Mouse (Mus musculus): Measurements from ENCODE around the gene Abca1.

The Abca1 gene
- long read RNA-seq, experiment 1, partial matches to known transcripts: 7 of 30 reads
- long read RNA-seq, experiment 1, other reads (novel, unspliced or antisense): 23 of 30 reads
- long read RNA-seq, experiment 2, partial matches to known transcripts: 0 of 5 reads
- long read RNA-seq, experiment 2, other reads (novel, unspliced or antisense): 5 of 5 reads

- intact Hi-C loops (cut with DNase I): loop anchor here (2.0 to 5.0 kb wide), 4 partner anchors 37 to 195 kb away; no protein-coding TSS in a partner anchor
These were observed at the start of gene Abca1 for GRCm38 (mm10) chr4:53159767-53160166. Abca1 (minus strand) TSS chr4:53159895.

DNA sequence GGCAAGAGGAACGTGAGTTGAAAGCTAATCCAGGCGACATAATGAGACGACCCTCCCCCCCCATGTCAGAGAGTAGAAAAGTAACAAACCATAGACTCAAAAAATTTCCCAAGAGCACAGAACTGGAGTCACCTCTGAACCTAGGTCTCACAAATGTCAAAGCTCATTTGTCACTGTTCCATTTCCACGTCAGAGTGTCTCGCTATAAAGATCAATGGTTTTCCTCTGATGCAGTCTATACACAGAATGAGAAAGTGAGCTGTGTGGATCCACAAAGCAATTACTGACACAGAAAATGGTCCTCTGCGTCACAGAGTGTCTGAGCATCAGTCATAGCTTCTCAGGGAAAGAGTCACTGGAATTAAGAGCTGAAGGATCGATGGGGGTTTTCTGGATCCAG, 44.8 kb upstream of the Abca1 start:
- intact Hi-C loops (cut with DNase I): no loop called here

DNA sequence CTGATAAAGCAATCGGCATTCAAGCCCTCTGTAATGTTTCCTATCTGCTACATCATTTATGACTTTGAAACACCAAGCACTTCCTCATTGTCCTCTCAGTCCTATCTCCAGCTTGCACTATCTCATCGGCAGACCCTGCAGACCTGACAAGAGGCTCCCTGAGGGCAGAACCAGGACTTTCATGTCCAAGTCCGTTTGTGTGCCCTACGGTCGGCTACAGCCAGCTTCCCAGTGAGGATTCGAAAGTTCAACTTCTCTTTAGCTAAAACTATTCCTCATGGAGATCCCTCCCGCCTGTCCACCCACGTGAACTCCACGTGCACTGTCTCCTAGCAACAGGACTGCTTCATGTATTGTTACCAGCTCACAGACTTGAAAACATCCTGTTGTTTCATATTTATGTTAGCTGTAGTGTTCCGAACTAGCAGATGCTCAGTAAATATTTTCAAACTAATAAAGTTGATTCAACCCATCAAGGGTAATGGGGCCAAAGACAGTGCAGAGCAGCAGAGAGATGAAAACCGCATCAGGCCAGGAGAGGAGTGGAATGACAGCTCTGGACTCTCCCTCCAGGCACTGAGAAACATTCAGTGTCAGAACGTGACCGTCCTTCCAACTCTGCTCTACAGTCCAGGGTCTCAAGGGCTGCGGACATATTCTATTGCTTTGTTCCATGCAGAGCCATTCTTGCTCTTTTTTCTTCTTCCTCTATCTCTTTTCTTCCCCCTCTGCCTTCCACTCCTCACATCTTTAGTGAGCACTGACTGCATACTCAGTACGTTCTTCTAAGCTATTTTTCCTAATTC, 44.1 kb upstream of the Abca1 start:
- intact Hi-C loops (cut with DNase I): no loop called here

- intact Hi-C loops (cut with DNase I): no loop called here
These were observed 40.6 kb upstream of the Abca1 start for GRCm38 (mm10) chr4:53200276-53200675.

DNA sequence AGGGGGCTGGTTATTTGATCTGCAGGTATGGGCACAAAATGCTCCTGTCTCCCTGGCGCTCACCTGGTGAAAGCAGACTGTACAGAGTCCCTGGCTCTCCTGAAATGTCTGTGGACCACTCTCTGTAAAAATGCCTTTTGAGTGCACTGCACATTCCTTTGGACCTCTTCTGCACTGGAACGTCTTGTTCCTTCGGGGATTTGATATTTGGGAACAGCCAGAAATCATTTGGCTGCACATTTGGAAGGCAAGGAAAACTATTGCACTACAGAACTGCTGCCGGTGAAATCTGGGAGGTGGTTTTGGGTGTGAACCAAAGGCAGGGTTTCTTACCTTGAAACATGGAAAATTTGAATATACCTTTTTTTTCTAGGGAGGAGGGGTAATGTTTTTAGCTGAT, 38.1 kb upstream of the Abca1 start:
- intact Hi-C loops (cut with DNase I): loop anchor here (2.0 kb wide), 1 partner anchor 39 kb away; the partner anchor contains the start of gene Abca1

DNA sequence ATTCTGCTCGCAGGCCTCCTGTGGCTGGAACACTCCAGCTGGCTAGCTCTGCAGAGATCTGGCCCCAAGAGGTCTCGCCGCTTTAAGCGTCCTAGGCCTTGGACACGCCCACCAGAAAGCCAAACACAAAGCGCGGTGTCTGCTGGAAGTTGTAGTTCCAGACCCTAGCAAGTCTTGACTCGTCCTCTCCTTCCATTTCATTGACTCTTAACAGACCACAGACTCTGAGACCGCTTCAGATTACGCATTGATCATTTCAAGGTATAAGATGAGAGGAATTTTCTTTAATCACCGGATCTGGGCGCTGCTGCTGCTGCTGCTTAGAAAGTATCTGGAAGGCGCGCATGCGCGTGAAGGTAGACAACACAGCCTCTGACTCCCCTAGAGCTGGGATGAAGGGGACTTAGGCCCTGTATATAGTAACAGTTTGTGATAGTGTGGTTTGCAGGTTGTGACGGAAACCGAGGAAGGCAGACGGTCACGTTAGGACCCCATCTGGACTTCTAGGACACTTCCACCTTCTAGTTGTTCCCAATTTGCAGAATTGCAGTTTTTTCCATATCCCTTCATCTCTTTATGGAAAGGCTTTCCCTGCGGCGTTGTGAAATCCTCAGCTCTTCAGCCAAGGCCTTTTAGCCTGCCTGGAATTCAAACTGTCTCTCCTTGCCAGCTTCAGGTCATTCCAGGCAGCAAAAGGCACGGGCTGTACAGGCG, 36.5 kb upstream of the Abca1 start:
- intact Hi-C loops (cut with DNase I): loop anchor here (2.0 kb wide), 1 partner anchor 37 kb away; the partner anchor contains the start of gene Abca1

- intact Hi-C loops (cut with DNase I): no loop called here
These were observed 27.4 kb upstream of the Abca1 start for GRCm38 (mm10) chr4:53187071-53187470.

DNA sequence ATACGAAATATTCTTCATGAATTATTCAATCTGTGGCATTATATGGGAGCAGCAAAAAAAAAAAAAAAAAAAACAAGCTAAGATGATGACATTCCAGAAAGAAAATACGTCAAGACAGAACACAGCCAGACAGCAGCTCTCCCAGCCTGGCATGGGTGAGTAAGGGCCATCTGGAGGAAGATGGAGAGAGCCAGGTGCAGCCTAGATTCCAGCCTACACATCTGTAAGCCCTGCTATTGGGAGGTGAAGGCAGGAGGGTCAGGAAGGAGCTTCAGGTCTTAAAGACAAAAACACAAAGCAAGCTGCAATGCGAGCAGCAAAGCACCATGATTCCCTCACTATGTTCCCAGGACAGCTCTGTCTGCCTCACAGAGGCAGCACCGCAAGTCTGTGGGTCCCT, 26.9 kb upstream of the Abca1 start:
- intact Hi-C loops (cut with DNase I): no loop called here

DNA sequence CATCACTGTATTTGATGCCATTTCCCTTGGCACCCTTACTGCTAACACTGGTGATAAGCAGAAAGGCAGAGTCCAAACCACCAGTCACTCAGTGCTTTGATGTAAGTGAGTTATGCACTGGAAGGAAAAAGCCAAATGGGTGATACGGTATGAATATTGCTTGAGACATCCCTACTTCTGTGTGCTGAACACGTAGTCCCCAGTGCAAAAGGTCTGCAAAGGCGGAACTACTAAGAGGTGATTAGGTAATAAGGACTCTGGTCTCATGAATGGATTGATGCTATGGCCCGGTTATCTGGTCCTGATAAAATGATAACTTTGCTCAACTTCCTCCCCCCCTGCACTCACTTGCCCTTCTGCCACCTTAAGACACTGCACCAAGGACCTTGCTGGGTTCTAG, 26.4 kb upstream of the Abca1 start:
- intact Hi-C loops (cut with DNase I): no loop called here

GRCm38 (mm10) chr4:53181479-53181878, 21.8 kb upstream of the Abca1 start:
- intact Hi-C loops (cut with DNase I): no loop called here

GRCm38 (mm10) chr4:53179308-53179820, 19.7 kb upstream of the Abca1 start:
- intact Hi-C loops (cut with DNase I): no loop called here

GRCm38 (mm10) chr4:53178489-53178888, 18.8 kb upstream of the Abca1 start:
- intact Hi-C loops (cut with DNase I): no loop called here

DNA sequence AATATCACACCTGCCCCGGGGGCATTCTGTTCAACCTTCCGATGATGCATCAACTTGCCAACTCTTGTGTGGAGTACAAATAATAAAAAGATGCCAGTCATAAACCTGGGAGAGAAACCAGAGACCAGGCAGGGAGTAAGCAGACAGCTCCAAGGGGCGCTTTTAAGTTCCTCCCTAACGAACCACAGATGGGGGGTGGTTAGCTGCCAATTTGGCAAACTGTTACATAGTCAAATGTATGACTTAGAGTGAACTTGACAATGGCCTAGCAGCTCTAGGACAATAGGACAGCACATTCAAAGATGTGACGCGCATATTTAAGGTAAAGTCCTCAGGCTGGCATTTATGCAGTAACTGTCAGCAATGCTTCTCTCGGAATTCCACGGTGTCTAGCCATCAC, 18.0 kb upstream of the Abca1 start:
- intact Hi-C loops (cut with DNase I): no loop called here

DNA sequence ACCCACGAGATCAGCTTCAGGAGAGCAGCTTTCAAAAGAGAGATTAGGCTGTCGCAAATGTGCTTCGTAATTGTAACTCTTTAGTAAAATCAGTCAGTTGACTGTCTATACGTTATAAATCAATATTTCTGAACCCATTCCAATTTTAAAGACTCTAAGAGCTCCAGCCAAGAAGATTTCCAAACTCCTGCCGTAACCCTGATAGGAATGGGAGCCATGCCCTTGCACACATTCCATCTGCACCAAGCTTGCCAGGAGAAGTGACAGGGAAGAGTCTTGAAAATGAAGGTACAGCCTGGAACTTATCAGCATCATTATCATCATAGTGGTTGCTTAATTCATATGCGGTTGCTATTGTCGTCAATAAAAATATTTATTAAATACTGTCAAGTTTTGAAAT, 15.2 kb upstream of the Abca1 start:
- intact Hi-C loops (cut with DNase I): no loop called here

DNA sequence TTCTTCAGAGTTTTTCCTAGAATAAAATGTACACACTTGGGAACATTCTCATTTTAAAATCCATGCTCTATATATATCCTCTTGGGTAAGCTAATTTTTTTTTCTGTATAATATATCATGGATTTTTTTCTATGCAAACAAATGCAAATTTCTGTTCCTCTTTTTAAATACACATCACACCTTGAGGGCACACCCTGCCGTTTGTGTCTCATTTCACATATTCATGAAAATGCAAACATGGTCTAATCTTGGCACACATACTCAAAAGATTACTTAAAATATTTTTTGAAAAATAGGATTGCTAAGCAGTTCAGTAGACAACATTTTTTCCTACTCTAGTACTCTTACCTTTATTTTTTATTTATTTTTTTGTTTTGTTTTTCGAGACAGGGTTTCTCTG, 10.7 kb upstream of the Abca1 start:
- intact Hi-C loops (cut with DNase I): no loop called here

DNA sequence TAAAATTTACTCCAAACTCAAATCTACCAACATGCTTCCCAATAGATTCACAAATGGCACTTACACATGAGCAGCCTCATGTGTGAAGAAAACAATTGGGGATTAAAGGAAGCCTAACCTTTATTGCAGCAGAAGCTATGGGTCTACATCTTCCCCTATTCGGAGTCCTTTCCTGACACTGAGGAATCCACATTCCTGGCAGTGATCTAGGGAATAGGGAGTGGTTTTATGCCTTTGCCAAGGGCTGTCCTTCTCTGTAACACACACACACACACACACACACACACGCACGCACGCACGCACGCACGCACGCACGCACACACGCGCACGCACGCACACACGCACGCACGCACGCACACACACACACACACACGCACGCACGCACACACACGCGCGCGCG, 5.5 kb upstream of the Abca1 start:
- intact Hi-C loops (cut with DNase I): no loop called here

DNA sequence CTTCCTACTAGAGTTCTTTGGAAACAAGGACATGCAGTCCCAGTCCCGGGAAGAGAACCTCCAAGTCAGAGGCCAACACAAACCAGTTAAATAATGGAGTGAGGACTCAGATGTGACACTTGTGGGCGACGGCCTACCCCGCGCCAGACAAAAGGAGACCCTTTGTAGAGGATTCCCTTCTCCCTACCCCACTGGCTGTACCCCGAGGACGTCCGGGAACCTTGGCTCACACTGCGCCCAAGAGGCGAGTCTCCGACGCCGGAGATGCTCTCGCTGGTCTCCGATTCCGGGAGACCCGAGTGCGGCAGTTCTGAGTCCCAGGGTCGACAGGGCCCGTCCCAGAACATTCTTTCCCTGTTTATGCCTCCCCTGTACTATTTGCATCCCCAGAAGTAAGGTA, 519 bp downstream of the Abca1 start:
- intact Hi-C loops (cut with DNase I): loop anchor here (2.0 to 5.0 kb wide), 4 partner anchors 38 to 196 kb away; no protein-coding TSS in a partner anchor

GRCm38 (mm10) chr4:53158634-53159033, 1.1 kb downstream of the Abca1 start:
- intact Hi-C loops (cut with DNase I): loop anchor here (2.0 to 5.0 kb wide), 4 partner anchors 38 to 196 kb away; no protein-coding TSS in a partner anchor

DNA sequence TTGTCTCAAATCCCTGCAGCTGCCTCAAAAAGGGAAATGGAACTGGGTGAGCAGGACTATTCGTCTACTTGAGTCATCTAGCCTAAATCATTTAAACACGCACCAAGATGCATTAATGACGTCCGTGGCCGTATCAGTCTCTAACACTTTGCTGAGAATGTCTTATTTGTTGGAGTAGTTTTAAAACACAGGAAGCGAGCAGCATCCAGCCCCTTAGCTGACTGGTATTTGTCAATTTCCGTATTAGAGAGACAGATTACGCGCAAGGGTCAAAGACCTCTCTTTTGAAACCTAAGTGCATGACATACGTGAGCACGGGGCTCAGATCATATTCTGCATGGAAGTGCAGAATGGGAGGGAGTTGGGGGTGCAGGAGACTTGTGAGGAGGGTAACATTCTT, 4.2 kb downstream of the Abca1 start:
- intact Hi-C loops (cut with DNase I): loop anchor here (5.0 kb wide), 1 partner anchor 43 kb away; no protein-coding TSS in a partner anchor

DNA sequence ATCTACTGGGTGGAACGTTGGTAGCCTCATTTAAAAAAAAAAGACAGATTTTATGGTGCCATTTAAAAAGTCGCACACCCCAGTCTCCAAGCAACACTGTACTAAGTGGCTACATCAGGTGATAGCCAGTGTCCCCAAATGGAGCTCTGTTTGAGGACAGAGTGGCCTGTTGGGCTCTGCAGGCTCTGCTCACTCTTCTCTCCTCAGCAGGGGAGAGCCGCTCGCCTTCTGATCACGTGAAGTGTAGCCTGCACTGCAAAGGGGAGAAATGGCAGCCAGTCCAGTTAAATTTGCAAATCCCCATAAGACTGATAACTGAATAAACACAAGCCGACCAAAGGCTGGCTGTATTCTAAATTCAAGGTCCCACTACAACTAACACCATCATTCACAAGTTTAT, 6.0 kb downstream of the Abca1 start:
- intact Hi-C loops (cut with DNase I): no loop called here

GRCm38 (mm10) chr4:53153061-53153460, 6.6 kb downstream of the Abca1 start:
- intact Hi-C loops (cut with DNase I): no loop called here

DNA sequence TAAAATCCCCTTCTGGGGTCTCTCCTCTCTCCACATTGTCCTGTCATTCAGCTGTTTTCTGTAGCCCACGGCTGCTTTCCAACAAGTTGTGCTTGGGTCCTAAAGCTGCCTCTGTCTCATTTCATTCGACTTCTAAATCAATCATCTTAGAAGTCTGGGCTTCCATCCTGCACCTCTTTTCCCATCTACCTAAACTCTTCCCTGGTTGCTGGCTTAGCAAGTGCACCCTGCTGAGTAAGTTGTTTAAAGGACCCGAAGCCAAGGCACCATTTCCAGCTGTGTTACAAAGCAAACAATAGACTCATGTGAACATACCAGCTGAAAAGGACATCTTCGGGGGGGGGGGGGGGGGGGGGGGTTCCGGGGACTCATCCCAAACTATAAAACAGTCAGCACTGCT, 7.0 kb downstream of the Abca1 start:
- intact Hi-C loops (cut with DNase I): no loop called here
